Mouse (Mus musculus) G1E (cell line): ENCODE measurements around the gene Bbof1.

ENCODE experiments used
- CTCF ChIP-seq: IDR thresholded peaks from 2 replicates; pipeline ENCODE4 v1.5.1; 2012; ENCODE audit warnings: low read depth, low read length, inconsistent platforms, mixed read lengths
- GATA1 ChIP-seq: IDR thresholded peaks from 2 replicates; pipeline ENCODE4 v1.6.1; 2012; ENCODE audit warnings: borderline replicate concordance, low read length, inconsistent platforms, mixed read lengths
- GATA2 ChIP-seq: IDR thresholded peaks from 2 replicates; pipeline ENCODE4 v1.6.1; 2012; ENCODE audit warnings: low read depth, low read length, inconsistent platforms, borderline replicate concordance
- POLR2AphosphoS5 ChIP-seq: IDR thresholded peaks from 2 replicates; pipeline ENCODE4 v1.6.1; 2012; ENCODE audit warnings: low read depth, low read length, inconsistent platforms; ENCODE audit not compliant: insufficient replicate concordance
- TAL1 ChIP-seq: conservative IDR thresholded peaks from 2 replicates; pipeline ENCODE4 v1.6.1; 2012; ENCODE audit warnings: low read depth, low read length, inconsistent platforms, mixed read lengths

- no peak for TF ChIP-seq CTCF
- no peak for TF ChIP-seq GATA1
- TF ChIP-seq GATA2, result no peak
- no peak for TF ChIP-seq TAL1
- TF ChIP-seq POLR2AphosphoS5, result no peak
Measured at GRCm38 (mm10) chr12:84373831-84374481, 34.9 kb upstream of the Bbof1 start.
